In the genomic region with DNA sequence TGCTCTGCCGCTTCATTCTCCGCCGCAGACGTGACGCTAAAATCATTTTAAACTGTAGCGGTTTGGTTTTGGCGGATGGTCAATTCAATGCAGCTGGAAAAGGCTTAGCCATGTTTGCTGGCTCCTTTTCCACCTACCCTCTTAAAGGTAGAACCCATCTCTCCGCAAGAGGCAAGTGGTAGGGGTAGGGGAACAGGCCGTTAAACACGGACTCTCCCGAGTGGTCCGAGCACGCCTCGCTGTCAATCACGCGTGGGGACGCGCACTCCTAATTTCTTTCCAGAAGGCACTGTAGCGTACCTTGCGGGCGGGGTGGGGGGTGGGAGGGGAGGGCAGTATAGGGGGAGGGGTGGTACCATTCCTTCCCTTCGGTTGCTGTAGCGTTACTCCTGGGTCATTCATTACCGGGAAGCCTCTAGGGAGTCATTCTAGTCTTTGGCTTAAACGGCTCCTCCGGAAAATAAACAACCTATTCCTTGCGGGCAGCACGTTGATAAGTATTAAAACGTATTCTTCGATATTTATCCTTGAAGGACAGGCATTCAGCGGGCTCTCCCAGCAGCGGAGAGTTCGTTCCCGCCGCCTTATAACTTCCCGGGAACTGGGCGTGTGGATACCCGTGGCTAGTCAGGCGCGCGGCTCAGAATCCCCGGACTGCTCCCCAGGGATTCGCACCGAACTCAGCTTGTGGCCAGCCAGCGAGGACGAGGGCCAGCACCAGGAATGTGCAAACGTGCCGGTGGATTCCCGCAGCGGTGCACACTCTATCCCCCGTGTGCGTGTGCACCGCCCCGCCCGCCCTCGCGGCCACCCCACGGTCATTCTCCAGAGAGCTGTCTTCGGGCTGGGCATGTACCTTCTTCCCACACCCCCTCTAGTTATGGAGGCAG, we compare ENCODE assay signal across 8 mouse cellular contexts. TPM values are rescaled to one million over a fixed set of nuclear protein-coding genes. Genes with fewer than 3 reads are reported as not detected.
DNase-seq lines count a peak whose midpoint lies in the region; ATAC-seq and TF ChIP-seq lines count a peak whose summit lies in the region.

No protein-coding gene starts in this region.

- no peak for TF ChIP-seq CTCF in liver, adult 2 months (IDR thresholded peaks at IDR 0.05; ENCODE audit: low read depth, low read length)

- no peak for ATAC-seq in stomach, embryonic 16.5 days (ENCODE audit: insufficient read depth, low FRiP score)
- ATAC-seq in monocyte, adult 5-6 weeks (replicated peaks; ENCODE audit: insufficient number of reproducible peaks, low FRiP score, low TSS enrichment, poor library complexity, severe bottlenecking), result no peak

- peaks cover 9% of the 10 kb centered on the region for H3K4me1 ChIP-seq in liver, adult 2 months (ENCODE audit: control insufficient read depth, insufficient read depth, low read length)
- peaks cover 44% of the 10 kb centered on the region for H3K4me1 ChIP-seq in midbrain, embryonic 10.5 days
- peaks cover 24% of the 10 kb centered on the region for H3K4me1 ChIP-seq in stomach, embryonic 16.5 days (ENCODE audit: control insufficient read depth, insufficient read depth, low read length)

- H3K27me3 ChIP-seq in liver, adult 2 months (ENCODE audit: control insufficient read depth, insufficient read depth, low read length), result peaks cover 30% of the 10 kb centered on the region
- peaks cover 33% of the 10 kb centered on the region for H3K27me3 ChIP-seq in midbrain, embryonic 10.5 days (ENCODE audit: low read depth, poor library complexity, severe bottlenecking)
- H3K27me3 ChIP-seq in stomach, embryonic 16.5 days (ENCODE audit: control insufficient read depth, insufficient read depth, low read length), result peaks cover 25% of the 10 kb centered on the region

- no peak for TF ChIP-seq POLR2A in liver, adult 2 months (IDR thresholded peaks at IDR 0.05; ENCODE audit: extremely low read depth, insufficient read depth, low read length)

- no peak overlapping the region for H3K9ac ChIP-seq in liver, adult 2 months (ENCODE audit: low read depth, low read length)
- peak overlapping the region; percentile 64 for H3K9ac ChIP-seq in stomach, embryonic 16.5 days (ENCODE audit: low read length)

- under 1% methylated on average over 59 of the region's 59 CpGs for WGBS in liver, adult 2 months
- under 1% methylated on average over 56 of the region's 59 CpGs for WGBS in midbrain, embryonic 10.5 days
- under 1% methylated on average over 59 of the region's 59 CpGs for WGBS in stomach, embryonic 16.5 days

- H3K79me2 ChIP-seq in liver, adult 2 months (ENCODE audit: control insufficient read depth, insufficient read depth, low read length), result no peaks in the 10 kb centered on the region

- no peak overlapping the region for H3K27ac ChIP-seq in liver, adult 2 months (replicated peaks; ENCODE audit: insufficient read depth, low read depth, low read length)
- peak overlapping the region; percentile 84 for H3K27ac ChIP-seq in midbrain, embryonic 10.5 days (replicated peaks)
- H3K27ac ChIP-seq in stomach, embryonic 16.5 days (ENCODE audit: low read length), result no peak overlapping the region

- H3K4me2 ChIP-seq in stomach, embryonic 16.5 days (ENCODE audit: low read depth, low read length), result peak overlapping the region; percentile 98

- no peak for DNase-seq in liver, adult 2 months (ENCODE audit: extremely low read depth, low read depth, low spot score)
- DNase-seq in liver, result no peak
- peak; percentile 54 to 58 for DNase-seq in cerebellum, postnatal 14 days
- DNase-seq in gastrocnemius, postnatal 25 days, result peak; percentile 7
- DNase-seq in kidney, postnatal 14 days, result peak; percentile 12
- DNase-seq in midbrain, embryonic 10.5 days (ENCODE audit: low spot score), result peak; percentile 61

- no peaks in the 10 kb centered on the region for H3K9me3 ChIP-seq in midbrain, embryonic 10.5 days (replicated peaks)
- H3K9me3 ChIP-seq in stomach, embryonic 16.5 days (replicated peaks; ENCODE audit: control insufficient read depth, low read length), result no peaks in the 10 kb centered on the region

- H3K36me3 ChIP-seq in liver, adult 2 months (ENCODE audit: control insufficient read depth, insufficient read depth, low read length), result no peaks in the 10 kb centered on the region
- H3K36me3 ChIP-seq in midbrain, embryonic 10.5 days, result no peaks in the 10 kb centered on the region
- no peaks in the 10 kb centered on the region for H3K36me3 ChIP-seq in stomach, embryonic 16.5 days (ENCODE audit: control insufficient read depth, insufficient read depth, low read length)

- peak overlapping the region; percentile 8; the same call in 1 of the 2 replicates for H3K4me3 ChIP-seq in liver, adult 2 months (ENCODE audit: insufficient read depth, low read depth, low read length)
- H3K4me3 ChIP-seq in midbrain, embryonic 10.5 days, result peak overlapping the region; percentile 69
- peak overlapping the region; percentile 67 for H3K4me3 ChIP-seq in stomach, embryonic 16.5 days (replicated peaks; ENCODE audit: low read length)

RNA-seq across cellular contexts. Expression of a gene that starts 1.5 kb away (rescaled TPM):
- under 0.01 TPM in 1 of 2 replicates, not detected in the other for total RNA-seq in liver, adult 2 months (2014; rRNA removed)
- not detected in 2 replicates for polyA plus RNA-seq in liver, adult 2 months (2012; rRNA removed)
- under 1 TPM; 0.23 to 0.27 TPM for total RNA-seq in gastrocnemius, postnatal 25 days (2021)
- polyA plus RNA-seq in midbrain, embryonic 10.5 days (2016; fragmentation: Nextera tagmentation; extraction: Ambion mirVana), result 0.75 and 1.8 TPM in 2 replicates
- polyA plus RNA-seq in stomach, embryonic 16.5 days (2015; fragmentation: Nextera tagmentation; extraction: Ambion mirVana), result 0.57 and 0.65 TPM in 2 replicates
- not detected in 3 replicates for total RNA-seq in monocyte, adult 5-6 weeks (2017)

Comparison
In these comparisons a context has a peak if more than half of its experiments do, and no peak if none do; other contexts are left out.
1. DNase-seq: peak in cerebellum, postnatal 14 days (2 of 2), gastrocnemius, postnatal 25 days (single experiment), kidney, postnatal 14 days (single experiment) and midbrain, embryonic 10.5 days (single experiment); none in liver, adult 2 months (single experiment) and liver (single experiment).
2. H3K4me3 ChIP-seq: peak in every context shown above with its lines; median percentile 69 in midbrain, embryonic 10.5 days; 67 in stomach, embryonic 16.5 days; 8 in liver, adult 2 months.